8 mouse cellular contexts compared by ENCODE assay signal in genomic region chr12:84009171-84009965, GRCm38 (mm10). TPM values are rescaled to one million over a fixed set of nuclear protein-coding genes. Genes with fewer than 3 reads are reported as not detected.
DNase-seq lines count a peak whose midpoint lies in the region; ATAC-seq lines count a peak whose summit lies in the region.
"Not testable (repeated sequence)": the region's sequence is repeated elsewhere in the genome, so short reads cannot be mapped to it uniquely, and the experiment has no call there.

TSS of gene Acot1 (plus strand) at chr12:84009490.

- peak within 1 kb of the TSS; percentile 51 for H3K4me3 ChIP-seq in embryonic facial prominence, embryonic 13.5 days

- H3K36me3 ChIP-seq in embryonic facial prominence, embryonic 13.5 days: not testable (repeated sequence)

- peak within 1 kb of the TSS; percentile 60 for H3K4me2 ChIP-seq in embryonic facial prominence, embryonic 13.5 days

- peak; percentile 87 for ATAC-seq in embryonic facial prominence, embryonic 13.5 days (ENCODE audit: insufficient number of reproducible peaks, insufficient read depth, low FRiP score, low TSS enrichment, low read depth)
- ATAC-seq in megakaryocyte progenitor cell, adult 5-6 weeks (replicated peaks; ENCODE audit: poor library complexity): peak; percentile 95

- H3K9ac ChIP-seq in embryonic facial prominence, embryonic 13.5 days: peak within 1 kb of the TSS; percentile 72

- H3K9me3 ChIP-seq in embryonic facial prominence, embryonic 13.5 days: not testable (repeated sequence)

- 1% methylated on average over 54 of the region's 70 CpGs for WGBS in embryonic facial prominence, embryonic 13.5 days

- peaks cover 23% of the 10 kb centered on the region for H3K4me1 ChIP-seq in embryonic facial prominence, embryonic 13.5 days

- intact Hi-C loops in left cerebral cortex, postnatal 36 days (cut with DNase I): not testable (repeated sequence)

- DNase-seq in adrenal gland, postnatal 25 days: peak; percentile 63
- DNase-seq in heart, adult 18-20 months: peak; percentile 83 to 87
- peak; percentile 84 for DNase-seq in kidney, adult 11 months
- DNase-seq in left cerebral cortex, postnatal 36 days (ENCODE audit: low spot score in 2 of 2): peak; percentile 48 to 53
- peak; percentile 54 for DNase-seq in right cerebral cortex, postnatal 14 days
- DNase-seq in urinary bladder, postnatal 36 days (ENCODE audit: low spot score in 2 of 2): peak; percentile 60 to 79

- H3K27me3 ChIP-seq in embryonic facial prominence, embryonic 13.5 days: not testable (repeated sequence)

- peak within 1 kb of the TSS; percentile 64 for H3K27ac ChIP-seq in embryonic facial prominence, embryonic 13.5 days

RNA-seq across cellular contexts. Expression of gene Acot1, which starts in this region (rescaled TPM):
- 6.3 and 7.7 TPM in 2 replicates for total RNA-seq in adrenal gland, postnatal 25 days (2021)
- 44.9 and 45.4 TPM in 2 replicates for polyA plus RNA-seq in embryonic facial prominence, embryonic 13.5 days (2015; fragmentation: Nextera tagmentation; extraction: Ambion mirVana)
- total RNA-seq in heart, adult 18-20 months (2021): 10 to 100 TPM; 39.0 to 51.3 TPM
- total RNA-seq in left cerebral cortex, postnatal 36 days (2021): 10 to 100 TPM; 10.3 to 18.9 TPM
- total RNA-seq in megakaryocyte progenitor cell, adult 5-6 weeks (2015): 10.8 and 14.6 TPM in 2 replicates
- total RNA-seq in megakaryocyte progenitor cell, adult 5-6 weeks (2017): 11.8 and 13.6 TPM in 2 replicates

Comparison
In these comparisons a context has a peak if more than half of its experiments do, and no peak if none do; other contexts are left out.
1. Peak in every context shown above with its lines: DNase-seq, ATAC-seq, H3K4me3 ChIP-seq and H3K27ac ChIP-seq.